Mouse (Mus musculus) spleen, postnatal 14 days (tissue): Measurements from ENCODE around the gene Fads3.

Experiments
- DNase-seq, 2 experiments: peaks; one replicate each; pipeline ENCODE4 v3.0.0; 2021 to 2022; ENCODE audit warnings: low spot score in 2 of 2

Fads3 gene

GRCm38 (mm10) chr19:10021981-10022380, 19.4 kb upstream of the Fads3 start:
- no peak for DNase-seq

DNA sequence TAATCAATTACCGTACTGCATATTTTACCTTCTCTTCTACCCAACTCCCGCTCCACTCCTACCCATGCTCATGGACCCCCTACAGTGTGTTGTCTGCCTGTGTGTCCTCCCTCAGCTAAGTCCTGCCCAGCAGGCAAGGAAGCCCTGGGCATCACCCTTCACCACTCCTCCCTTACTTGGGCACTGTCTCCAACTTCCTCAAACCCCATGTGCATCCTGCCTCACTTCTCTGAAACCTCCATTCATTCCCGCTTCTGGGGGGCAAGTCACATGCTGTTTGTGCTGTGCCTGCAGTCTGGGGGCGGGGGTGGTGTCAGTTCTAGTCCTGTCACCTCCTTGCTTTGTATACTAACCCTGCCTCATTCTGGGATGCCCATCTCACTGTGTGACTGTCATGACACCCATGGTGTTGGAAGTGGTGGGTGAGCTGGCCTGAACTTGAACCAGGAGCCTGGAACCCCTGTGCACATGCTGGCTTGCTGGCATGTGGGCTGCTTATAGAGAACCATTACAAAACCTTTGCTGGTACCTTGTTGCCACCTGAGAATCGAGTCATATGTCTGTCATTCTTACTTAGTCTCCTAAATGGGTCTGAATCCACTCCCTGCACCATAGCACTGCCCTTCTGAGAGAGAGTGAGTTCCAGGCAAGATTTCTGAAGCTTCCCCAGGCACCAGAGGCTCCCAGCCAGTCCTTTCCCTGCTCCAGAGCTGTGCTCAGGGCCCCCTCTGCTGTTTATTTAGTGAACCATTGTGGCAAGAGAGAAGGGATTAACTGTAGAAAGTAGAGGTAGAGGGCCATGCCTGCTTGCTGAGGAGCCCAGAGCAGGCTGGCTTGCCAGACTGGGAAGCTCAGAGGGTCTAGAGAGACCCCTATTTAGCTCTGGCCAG, 18.7 kb upstream of the Fads3 start:
- DNase-seq = no peak

DNA sequence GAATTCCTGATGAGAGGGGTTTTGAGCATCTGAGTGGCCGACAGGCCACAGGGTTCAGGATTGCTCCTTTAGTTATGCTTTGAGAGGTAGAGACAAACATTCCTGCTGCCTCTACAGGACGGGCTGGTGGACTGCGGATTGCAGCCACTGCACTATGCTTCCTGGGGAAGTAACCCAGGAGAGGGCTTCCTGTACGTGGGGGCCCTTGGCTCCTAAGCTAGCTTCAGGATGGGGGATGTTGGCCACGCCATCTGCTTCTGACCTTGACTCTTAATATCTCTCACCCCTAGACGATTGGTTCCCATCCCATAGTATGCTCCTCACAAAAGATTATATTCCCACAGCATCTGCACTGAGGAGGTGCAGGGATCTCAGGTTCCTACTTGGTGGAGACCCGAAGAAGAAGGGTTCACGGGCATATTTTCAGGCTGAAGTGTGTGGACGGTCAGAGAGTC, 18.0 kb upstream of the Fads3 start:
- DNase-seq = no peak

- DNase-seq = no peak
These were observed 16.0 kb upstream of the Fads3 start for GRCm38 (mm10) chr19:10025169-10025875.

DNA sequence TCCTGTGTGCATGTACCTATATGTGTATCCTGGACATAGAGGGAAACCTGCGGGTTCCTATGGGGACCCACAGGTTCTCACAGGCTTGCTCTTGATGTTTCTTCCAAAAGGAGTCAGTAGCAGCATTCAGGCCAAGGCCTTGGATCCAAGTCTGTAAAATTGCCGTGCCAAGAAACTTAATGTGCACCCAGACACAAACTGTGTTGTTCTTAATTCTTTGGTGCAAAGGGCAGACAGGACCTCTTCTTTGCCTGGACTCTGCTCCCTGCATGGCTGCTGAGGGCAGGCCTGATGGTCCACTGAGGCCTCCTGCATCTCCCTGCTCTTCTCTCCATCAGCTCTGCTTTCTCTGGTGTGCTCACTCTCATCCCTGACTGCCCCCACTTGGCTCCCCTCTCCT, 11.6 kb upstream of the Fads3 start:
- no peak for DNase-seq

DNA sequence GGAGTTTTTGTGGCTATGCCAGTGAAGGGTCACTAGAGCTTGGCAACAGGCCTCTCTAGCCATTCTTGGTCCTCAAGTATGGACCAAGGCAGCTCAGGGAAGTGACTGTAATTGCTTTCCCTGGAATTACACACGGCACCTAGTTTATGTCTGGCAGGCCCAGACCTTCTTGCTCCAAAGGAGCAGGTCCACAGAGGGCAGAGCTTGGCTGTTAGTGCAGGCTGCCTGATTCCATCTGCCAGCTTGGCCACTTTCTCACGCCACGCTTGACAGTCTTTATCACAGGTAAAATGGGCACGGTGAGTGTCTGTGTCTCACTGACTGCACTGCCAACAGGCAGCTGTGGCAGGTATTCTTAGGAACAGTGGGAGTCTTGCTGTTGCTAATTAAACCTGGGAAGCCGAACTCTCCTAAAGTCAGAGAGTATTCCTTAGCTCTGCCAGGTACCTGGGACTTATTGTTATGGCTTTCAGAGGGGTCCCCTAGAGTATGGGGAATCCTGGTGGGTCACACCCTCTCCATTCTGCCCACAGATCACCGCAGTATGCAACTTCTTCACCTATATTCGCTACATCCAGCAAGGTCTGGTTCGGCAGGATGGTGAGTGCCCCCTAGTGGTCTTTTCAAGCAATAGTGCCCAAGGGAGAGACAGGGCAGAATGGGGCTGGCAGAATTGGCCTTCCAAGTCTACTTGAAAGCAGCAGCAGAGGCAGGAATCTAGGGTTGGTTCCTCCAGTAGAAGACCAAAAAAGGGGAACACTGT, 8.0 kb upstream of the Fads3 start:
- peak in 1 of 2 experiments; percentile 53 for DNase-seq

DNA sequence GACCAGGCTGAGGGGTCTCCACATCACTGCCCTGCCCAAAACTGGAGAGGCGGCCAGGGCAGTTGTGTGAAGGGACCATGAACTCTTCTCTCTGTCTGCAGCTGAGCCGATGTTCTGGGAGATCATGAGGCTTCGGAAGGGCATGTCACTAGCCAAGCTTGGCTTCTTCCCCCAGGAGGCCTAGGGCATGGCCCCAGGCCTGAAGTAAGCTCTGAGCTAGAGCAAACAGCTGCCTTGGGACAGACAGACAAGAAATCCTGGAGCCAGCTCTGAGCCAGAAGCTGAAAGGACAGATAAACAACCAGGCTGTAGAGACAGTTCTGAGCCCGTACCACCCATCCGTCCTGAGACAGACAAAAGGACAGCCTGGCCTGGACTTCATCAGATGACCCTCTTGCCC, 7.0 kb upstream of the Fads3 start:
- no peak for DNase-seq

- peak; percentile 70 to 87 for DNase-seq
These were observed 6.5 kb upstream of the Fads3 start for GRCm38 (mm10) chr19:10034785-10035447.

GRCm38 (mm10) chr19:10037534-10037933, 3.8 kb upstream of the Fads3 start:
- no peak for DNase-seq

GRCm38 (mm10) chr19:10038364-10038763, 3.0 kb upstream of the Fads3 start:
- DNase-seq = no peak

DNA sequence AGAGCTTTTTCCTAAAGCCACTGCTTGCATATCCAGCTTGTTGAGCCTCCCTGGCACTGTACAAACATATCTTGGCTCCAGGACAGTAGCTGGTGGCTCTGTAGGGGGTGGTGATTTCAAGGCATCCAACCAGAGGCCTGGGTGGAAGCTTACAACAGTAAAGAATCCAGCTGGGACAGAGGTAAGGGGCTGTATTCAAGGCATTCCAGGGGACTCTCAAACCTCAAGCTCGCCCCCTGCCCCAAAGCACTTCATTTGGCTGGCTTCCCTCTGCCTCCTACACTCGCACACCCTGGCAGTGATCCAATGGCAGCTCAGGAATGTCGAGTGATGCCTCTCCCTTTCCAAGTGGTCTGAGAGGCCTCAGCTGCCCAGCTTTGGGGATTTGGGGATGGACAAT, 2.5 kb upstream of the Fads3 start:
- no peak for DNase-seq

- DNase-seq = no peak
These were observed 1.8 kb upstream of the Fads3 start for GRCm38 (mm10) chr19:10039615-10040014.

DNA sequence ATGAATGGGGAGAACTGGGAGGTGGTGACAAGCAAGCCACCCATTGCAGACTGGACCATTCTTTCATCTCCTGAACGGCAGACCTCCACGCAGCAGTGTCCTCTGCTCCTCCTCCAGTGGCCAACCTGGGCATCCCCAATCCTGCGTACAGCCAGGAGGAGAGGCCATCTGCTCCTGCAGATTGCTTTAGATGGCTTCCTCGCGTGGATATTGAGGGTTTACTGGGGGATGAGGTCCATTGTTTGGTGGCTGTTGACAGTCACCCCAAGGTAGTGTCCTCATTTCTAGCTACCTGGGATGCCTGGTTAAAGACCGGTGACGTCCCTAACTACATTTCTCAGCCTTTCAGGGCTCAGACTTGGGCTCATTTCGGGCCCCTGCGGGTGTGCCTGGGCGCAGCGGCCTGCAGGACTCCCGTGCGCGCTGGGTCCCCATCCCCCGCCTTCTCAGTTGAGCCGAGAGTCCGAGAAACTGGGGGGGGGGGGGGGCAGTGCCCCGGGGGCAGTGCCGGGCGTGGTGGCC, 442 bp upstream of the Fads3 start:
- DNase-seq = no peak

DNA sequence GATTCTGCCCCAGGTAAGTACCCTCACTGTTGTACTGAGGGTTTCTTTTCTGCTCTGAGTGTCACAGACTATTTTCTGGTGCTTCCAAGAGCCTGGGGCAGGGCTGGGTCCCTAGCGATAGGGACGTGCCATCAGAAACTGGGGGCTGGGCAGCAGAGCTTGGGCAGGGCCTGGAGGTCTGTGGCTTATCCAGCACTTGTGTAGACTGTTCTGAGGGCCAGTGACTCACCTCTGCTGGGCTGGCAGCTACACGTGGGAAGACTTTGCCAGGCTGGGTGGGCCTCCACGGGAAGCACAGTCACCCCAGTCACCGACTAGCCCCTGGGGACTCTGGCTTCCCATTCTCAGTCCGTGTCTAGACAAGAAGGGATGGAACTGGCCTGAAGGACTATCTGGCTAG, 863 bp downstream of the Fads3 start:
- peak; percentile 42 to 47 for DNase-seq

GRCm38 (mm10) chr19:10042816-10043215, 1.4 kb downstream of the Fads3 start:
- no peak for DNase-seq

GRCm38 (mm10) chr19:10043643-10044042, 2.3 kb downstream of the Fads3 start:
- DNase-seq = no peak

DNA sequence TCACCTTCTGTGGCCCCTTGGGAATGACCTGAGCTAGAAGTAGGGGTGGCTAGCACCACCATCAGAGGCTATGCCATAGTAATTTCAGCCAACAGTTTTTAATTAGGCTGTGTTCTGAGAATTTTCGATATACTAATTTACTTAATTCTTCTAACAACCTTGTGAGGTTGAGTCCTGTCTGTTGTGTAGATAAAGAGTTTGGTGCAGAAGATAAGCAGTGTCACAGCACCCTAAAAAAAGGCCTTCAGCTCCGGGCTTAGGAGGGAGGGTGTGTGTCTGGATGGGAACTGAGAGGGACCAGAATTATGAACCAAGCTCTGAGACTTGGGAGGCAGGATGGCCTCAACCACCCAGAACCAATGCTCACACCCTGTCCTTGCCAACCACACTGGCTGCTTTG, 4.3 kb downstream of the Fads3 start:
- DNase-seq = no peak

GRCm38 (mm10) chr19:10046346-10046745, 5.0 kb downstream of the Fads3 start:
- DNase-seq = no peak

- DNase-seq = no peak
These were observed 5.6 kb downstream of the Fads3 start for GRCm38 (mm10) chr19:10046983-10047382.

- no peak for DNase-seq
These were observed 8.2 kb downstream of the Fads3 start for GRCm38 (mm10) chr19:10049533-10049932.

- no peak for DNase-seq
These were observed 9.1 kb downstream of the Fads3 start for GRCm38 (mm10) chr19:10050438-10050837.
